Mouse (Mus musculus) kidney, embryonic 16.5 days (tissue): ENCODE measurements around the gene Gm20388. TPM values are rescaled to one million over a fixed set of nuclear protein-coding genes. Genes with fewer than 3 reads are reported as not detected.

Experiments
- ATAC-seq: fragments of 200-750 bp; cut with Nextera tagmentation; 2 replicates; pipeline ENCODE4 v1.8.0; 2017; ENCODE audit warnings: moderate TSS enrichment; ENCODE audit not compliant: low FRiP score, low TSS enrichment
- H3K27ac ChIP-seq: fragments of 300-500 bp; sonication (generic); 2 replicates; pipeline ENCODE4 v1.5.1; 2014; ENCODE audit warnings: low read length
- H3K27me3 ChIP-seq: fragments of 300-500 bp; sonication (generic); 2 replicates; pipeline ENCODE4 v1.6.1; 2014; ENCODE audit warnings: low read length, control low read depth, mixed read lengths; ENCODE audit not compliant: insufficient read depth
- H3K36me3 ChIP-seq: fragments of 300-500 bp; sonication (generic); 2 replicates; pipeline ENCODE4 v1.6.1; 2014; ENCODE audit warnings: low read length, control low read depth, mixed read lengths; ENCODE audit not compliant: insufficient read depth
- H3K4me1 ChIP-seq: fragments of 300-500 bp; sonication (generic); 2 replicates; pipeline ENCODE4 v1.6.1; 2014; ENCODE audit warnings: low read length, control low read depth, mixed read lengths; ENCODE audit not compliant: insufficient read depth
- H3K4me2 ChIP-seq: fragments of 300-500 bp; sonication (generic); replicated peaks from 2 replicates; pipeline ENCODE4 v1.6.1; 2014; ENCODE audit warnings: low read depth, low read length
- H3K4me3 ChIP-seq: fragments of 300-500 bp; sonication (generic); 2 replicates; pipeline ENCODE4 v1.5.1; 2014; ENCODE audit warnings: mild to moderate bottlenecking, low read length
- H3K9ac ChIP-seq: fragments of 300-500 bp; sonication (generic); replicated peaks from 2 replicates; pipeline ENCODE4 v1.6.1; 2014; ENCODE audit warnings: low read length
- H3K9me3 ChIP-seq: fragments of 300-500 bp; sonication (generic); 2 replicates; pipeline ENCODE4 v1.6.1; 2016; ENCODE audit warnings: low read length, control low read depth
- WGBS: fragments of 180-500 bp; shearing (Covaris S2); extraction: QIAGEN DNeasy Blood & Tissue Kit; methylation state at CpG from one replicate; pipeline ENCODE4 v1.1.7; 2014; 5-methylcytosine and 5-hydroxymethylcytosine counted together
- polyA plus RNA-seq: library from polyadenylated mRNA; unstranded; fragments of >200 nt; fragmentation: Nextera tagmentation; extraction: Ambion mirVana; gene quantifications from 2 replicates; pipeline ENCODE4 v1.2.1, GENCODE M21; 2015

The Gm20388 gene
- polyA plus RNA-seq, 1 experiment from 2014 or later, result 7.7 TPM

DNA sequence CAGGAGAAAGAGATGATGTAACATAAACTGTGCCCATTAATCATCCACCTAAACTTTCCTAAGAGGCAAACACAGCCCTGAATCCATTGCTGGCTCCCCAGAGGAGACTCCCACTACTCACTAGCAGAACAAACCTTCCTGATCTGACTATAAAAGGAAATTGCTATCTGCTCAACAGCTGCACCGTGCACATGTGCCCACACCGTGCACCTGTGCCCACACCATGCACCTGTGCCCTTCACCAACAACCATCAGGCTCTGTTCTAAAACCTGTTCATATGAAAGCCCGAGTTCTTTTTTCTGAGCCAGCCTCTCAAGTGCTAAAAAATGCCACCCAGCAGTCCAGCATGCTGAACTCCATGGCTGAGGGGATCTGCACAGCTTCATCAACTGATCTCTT is 4004.0 kb downstream of the Gm20388 start:
- H3K9ac ChIP-seq, result no peak overlapping the region
- no peak overlapping the region for H3K27ac ChIP-seq
- 97% methylated on average over 3 of the region's 3 CpGs for WGBS
- H3K9me3 ChIP-seq, result no peaks in the 10 kb centered on the region
- no peaks in the 10 kb centered on the region for H3K27me3 ChIP-seq
- no peak for ATAC-seq
- no peak overlapping the region for H3K4me3 ChIP-seq
- H3K4me2 ChIP-seq, result no peak overlapping the region
- no peaks in the 10 kb centered on the region for H3K4me1 ChIP-seq
- peaks cover 62% of the 10 kb centered on the region for H3K36me3 ChIP-seq

DNA sequence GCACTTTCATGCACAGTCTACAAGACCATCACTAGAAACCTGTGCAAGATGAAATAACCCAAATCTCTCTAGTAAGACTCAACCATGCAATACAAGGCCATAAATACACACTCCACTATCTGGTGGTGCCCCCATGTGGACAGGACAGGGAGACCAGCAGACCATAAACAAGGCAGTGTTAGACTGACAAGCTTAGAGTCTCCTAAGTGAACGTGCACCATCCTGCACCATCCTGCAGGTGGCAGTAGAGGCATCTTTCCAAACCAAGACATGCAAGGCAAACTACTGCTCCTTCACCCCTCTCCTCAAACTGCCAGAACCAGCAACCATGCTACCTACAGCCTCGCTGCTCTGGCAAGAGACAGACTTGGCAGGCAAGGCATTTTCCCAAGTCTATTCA is 4014.1 kb downstream of the Gm20388 start:
- WGBS, result 16% methylated on average over 2 of the region's 2 CpGs
- Histone ChIP-seq H3K4me2 (no peak overlapping the region), H3K4me3 (no peak overlapping the region)

DNA sequence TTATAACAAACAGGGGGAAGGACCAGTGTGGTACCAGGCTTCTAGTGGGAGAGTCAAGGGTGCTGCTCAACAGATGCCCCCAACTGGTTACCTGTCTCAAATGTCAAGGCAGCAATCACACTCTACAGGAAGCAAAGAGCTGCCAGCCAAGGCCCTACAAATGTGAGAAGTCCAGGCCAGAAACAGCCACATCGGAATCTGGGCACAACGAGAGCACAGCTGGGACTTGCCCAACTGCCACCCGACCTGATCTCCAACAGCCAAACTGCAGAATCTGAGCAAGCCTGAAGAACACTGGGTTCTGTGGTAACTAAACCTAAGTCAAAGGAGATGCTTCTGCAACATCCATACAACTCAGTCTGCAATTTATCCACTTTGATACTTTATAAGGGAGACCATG is 4015.0 kb downstream of the Gm20388 start:
- 92% methylated on average over 3 of the region's 3 CpGs for WGBS
- H3K4me1 ChIP-seq, result no peaks in the 10 kb centered on the region
- H3K27me3 ChIP-seq, result no peaks in the 10 kb centered on the region
- H3K4me2 ChIP-seq, result no peak overlapping the region
- H3K9ac ChIP-seq, result no peak overlapping the region
- no peak overlapping the region for H3K27ac ChIP-seq
- H3K4me3 ChIP-seq, result no peak overlapping the region
- H3K36me3 ChIP-seq, result peaks cover 66% of the 10 kb centered on the region
- H3K9me3 ChIP-seq, result no peaks in the 10 kb centered on the region
- no peak for ATAC-seq

More for the DNA sequence above, 4014.1 kb downstream of the Gm20388 start:
- ATAC-seq, result peak; percentile 49; the same call in 1 of the 2 replicates
- Histone ChIP-seq H3K4me1 (no peaks in the 10 kb centered on the region), H3K36me3 (peaks cover 65% of the 10 kb centered on the region), H3K9me3 (no peaks in the 10 kb centered on the region), H3K9ac (no peak overlapping the region), H3K27ac (no peak overlapping the region), H3K27me3 (no peaks in the 10 kb centered on the region)

DNA sequence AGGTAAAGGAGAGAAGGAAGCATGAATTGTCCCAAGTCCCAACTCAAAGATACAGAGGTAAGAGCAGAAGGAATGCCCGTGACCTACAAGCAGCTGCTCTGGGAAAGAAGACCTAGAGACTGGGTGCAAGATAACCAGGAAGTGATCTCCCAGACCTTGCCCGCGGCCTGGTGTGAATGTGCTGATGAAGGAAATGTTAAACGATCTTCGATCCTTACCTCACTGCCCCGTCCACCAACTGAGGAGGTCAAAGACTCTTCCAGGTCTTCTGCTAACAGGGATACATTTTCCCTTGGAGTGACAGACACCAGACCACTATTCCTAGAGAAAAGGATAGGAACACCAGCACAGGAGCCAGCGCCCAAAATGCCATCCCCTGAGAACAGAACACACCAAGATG is 4018.4 kb downstream of the Gm20388 start:
- 89% methylated on average over 7 of the region's 7 CpGs for WGBS
- no peaks in the 10 kb centered on the region for H3K4me1 ChIP-seq
- H3K9ac ChIP-seq, result no peak overlapping the region
- no peak overlapping the region for H3K4me2 ChIP-seq
- H3K9me3 ChIP-seq, result no peaks in the 10 kb centered on the region
- no peak overlapping the region for H3K27ac ChIP-seq
- H3K36me3 ChIP-seq, result peaks cover 56% of the 10 kb centered on the region
- no peak overlapping the region for H3K4me3 ChIP-seq
- no peak for ATAC-seq
- H3K27me3 ChIP-seq, result no peaks in the 10 kb centered on the region

DNA sequence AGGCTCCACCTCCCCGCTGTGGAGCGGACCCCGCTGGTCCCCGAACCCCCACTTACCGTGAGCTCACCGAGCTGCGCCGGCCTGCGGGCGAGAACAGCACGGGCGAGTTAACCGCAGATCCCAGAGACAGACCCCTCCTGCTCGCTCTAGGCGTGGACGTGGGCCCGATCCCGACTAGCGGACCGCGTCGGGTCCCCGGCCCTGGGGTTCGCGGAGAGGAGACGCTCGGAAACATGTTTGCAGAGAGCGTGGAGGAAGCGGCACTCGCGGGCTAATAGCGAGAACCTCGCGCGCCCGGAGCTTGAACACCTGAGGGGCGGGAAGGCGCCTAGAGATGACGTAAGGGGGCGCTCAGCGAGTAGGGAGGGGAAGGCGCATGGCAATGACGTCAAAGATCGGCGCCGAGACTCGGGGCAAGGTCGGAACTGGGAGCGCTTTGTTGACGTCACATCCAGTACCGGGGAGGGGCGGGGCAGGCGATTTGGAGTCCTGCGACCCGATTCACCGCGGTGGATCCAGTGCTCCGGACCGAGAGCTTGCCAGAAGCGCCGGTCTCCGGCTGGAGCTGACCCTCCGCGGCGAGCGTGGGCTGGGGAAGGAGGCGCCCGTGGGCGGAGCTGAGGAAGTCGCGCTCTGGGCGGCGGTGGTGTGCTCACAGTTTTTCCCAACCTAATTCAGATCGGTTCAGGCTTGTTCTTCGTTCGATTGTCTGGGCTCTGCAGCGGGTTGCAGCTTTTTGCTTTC is 4038.5 kb downstream of the Gm20388 start, which contains the start of gene Nup133:
Nup133 (minus strand) TSS at position 324 of the 744 bp plus-strand sequence.
- peak; percentile 85 for ATAC-seq

DNA sequence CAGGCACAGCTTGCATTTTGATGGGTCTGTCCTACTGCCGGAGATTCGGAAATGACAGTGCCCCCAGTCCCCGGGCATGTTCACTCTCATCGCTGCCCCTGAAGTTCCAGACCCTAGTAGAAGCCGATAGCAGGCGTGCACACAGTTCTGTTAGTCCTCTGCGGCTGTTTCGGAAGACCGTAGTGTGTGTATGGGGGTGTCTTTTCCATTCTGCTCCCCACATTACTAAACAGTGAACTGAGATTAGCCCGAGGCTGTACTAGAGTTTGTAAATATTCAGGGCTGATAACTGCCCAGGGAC is 4039.0 kb downstream of the Gm20388 start:
- Histone ChIP-seq H3K27ac (peak overlapping the region; percentile 79), H3K9me3 (no peaks in the 10 kb centered on the region), H3K9ac (peak overlapping the region; percentile 78), H3K27me3 (no peaks in the 10 kb centered on the region), H3K4me3 (peak overlapping the region; percentile 88), H3K4me1 (peaks cover 11% of the 10 kb centered on the region), H3K36me3 (peaks cover 25% of the 10 kb centered on the region), H3K4me2 (peak overlapping the region; percentile 99)
- 4% methylated on average over 10 of the region's 10 CpGs for WGBS
- peak; percentile 44 for ATAC-seq

More for the DNA sequence above, 4038.5 kb downstream of the Gm20388 start, which contains the start of gene Nup133:
- under 1% methylated on average over 75 of the region's 77 CpGs for WGBS
- Histone ChIP-seq H3K4me3 (peak within 1 kb of the TSS; percentile 88), H3K4me2 (peak within 1 kb of the TSS; percentile 99), H3K27ac (peak within 1 kb of the TSS; percentile 79), H3K27me3 (no peaks in the 10 kb centered on the region), H3K9me3 (no peaks in the 10 kb centered on the region), H3K9ac (peak within 1 kb of the TSS; percentile 79), H3K36me3 (peaks cover 23% of the 10 kb centered on the region), H3K4me1 (peaks cover 11% of the 10 kb centered on the region)

DNA sequence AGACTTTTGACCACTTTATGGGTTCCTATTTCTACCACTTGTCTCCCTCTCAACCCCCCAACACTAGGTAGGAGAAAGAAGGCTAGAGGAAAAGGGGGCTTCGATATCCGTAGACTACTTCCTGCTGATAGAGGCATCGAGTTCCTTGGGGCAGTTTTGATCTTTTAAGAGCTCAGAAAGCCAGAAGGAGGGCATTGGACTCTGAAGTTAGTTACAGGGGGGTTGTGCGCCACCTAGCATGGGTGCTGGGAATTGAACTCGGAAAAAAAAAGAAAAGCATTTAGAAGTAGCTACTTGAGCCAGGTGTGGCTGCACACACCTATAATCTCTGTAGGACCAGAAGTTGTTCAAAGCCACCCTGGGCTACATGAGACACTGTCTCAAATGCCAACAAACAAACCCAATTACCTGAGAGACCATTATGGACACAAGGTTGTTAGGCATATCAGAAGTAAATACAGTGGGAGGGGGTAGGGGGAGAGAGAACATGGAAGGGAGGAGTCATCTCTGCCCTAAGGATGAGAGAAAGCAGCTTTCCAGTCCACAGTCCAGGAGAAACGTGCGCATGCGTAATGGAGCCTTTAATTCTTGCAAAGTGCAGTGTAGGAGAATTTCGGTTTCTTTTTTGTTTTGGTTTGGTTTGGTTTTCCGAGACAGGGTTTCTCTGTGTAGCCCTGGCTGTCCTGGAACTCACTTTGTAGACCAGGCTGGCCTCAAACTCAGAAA is 4039.6 kb downstream of the Gm20388 start:
- 32% methylated on average over 10 of the region's 10 CpGs for WGBS
- Histone ChIP-seq H3K9ac (peak overlapping the region; percentile 78), H3K4me2 (peak overlapping the region; percentile 99), H3K9me3 (no peaks in the 10 kb centered on the region), H3K36me3 (peaks cover 24% of the 10 kb centered on the region), H3K4me3 (peak overlapping the region; percentile 88), H3K27ac (peak overlapping the region; percentile 79; the same call in 1 of the 2 replicates), H3K4me1 (peaks cover 11% of the 10 kb centered on the region), H3K27me3 (no peaks in the 10 kb centered on the region)
- ATAC-seq, result no peak

DNA sequence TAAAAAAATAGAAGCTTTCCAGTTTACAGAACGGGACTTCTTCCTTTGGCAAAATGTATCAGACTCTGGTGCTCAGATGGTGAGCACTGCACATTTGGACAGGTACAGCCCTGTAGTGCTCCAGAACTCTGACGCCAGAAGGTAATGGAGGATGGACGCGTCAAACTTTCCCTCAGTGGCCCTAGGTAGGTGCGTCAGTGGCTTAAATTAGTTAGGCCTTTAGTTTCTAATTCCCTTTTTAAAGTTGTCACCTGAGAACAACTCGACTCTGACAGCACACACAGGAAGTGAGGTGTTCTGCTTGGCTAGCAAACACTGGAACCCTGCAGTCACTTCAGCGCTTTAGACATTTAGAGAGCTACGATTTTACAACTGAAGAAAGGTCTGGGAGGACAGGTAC is 4043.0 kb downstream of the Gm20388 start:
- WGBS, result 82% methylated on average over 8 of the region's 8 CpGs
- Histone ChIP-seq H3K36me3 (peaks cover 31% of the 10 kb centered on the region), H3K27me3 (no peaks in the 10 kb centered on the region), H3K27ac (no peak overlapping the region), H3K4me2 (no peak overlapping the region), H3K4me1 (peaks cover 5% of the 10 kb centered on the region; the same call in 1 of the 2 replicates), H3K9ac (no peak overlapping the region), H3K9me3 (no peaks in the 10 kb centered on the region), H3K4me3 (no peak overlapping the region)
- ATAC-seq, result no peak

DNA sequence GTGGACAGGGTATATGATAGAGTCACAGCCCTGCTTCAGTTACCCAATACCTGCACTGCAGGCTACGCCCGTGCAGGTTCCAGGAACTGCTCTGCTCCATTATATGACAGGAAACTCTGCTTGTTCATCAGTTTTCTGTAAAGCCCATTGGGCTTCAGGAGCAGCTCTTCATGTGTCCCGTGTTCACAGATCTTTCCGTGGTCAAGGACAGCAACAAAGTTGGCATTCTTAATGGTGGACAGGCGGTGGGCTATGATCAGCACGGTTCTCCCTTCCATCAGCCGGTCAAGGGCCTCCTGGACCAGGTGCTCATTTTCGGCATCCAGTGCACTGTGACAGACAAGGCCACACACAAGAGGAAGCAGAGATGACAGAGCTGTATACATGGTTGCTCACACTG is 4043.6 kb downstream of the Gm20388 start:
- Histone ChIP-seq H3K4me3 (no peak overlapping the region), H3K27me3 (no peaks in the 10 kb centered on the region), H3K9me3 (no peaks in the 10 kb centered on the region), H3K27ac (no peak overlapping the region), H3K4me2 (no peak overlapping the region), H3K4me1 (peaks cover 5% of the 10 kb centered on the region; the same call in 1 of the 2 replicates), H3K9ac (no peak overlapping the region), H3K36me3 (peaks cover 31% of the 10 kb centered on the region)
- ATAC-seq, result no peak
- 90% methylated on average over 8 of the region's 8 CpGs for whole genome bisulfite sequencing

DNA sequence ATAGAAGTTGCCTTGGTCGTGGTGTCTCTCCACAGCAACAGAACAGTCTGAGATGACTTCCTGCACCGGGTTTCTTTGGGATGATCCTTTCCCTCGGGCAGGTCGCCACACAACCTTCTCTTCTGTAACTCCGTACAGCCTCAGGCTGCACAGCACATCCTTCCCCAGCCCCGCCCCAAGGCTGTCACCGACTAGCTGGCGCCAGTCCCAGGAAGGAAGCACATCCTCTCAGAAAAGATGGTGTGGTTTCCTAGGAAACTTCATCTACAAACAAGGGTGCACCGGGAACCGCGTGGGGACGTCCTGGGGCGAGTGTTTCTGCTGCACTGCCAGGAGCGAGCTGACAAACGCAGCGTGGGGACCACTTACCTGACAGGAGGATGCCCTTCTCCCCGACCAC is 4047.5 kb downstream of the Gm20388 start:
- no peak for ATAC-seq
- H3K4me2 ChIP-seq, result no peak overlapping the region
- WGBS, result 86% methylated on average over 17 of the region's 17 CpGs

More for the DNA sequence above, 4047.5 kb downstream of the Gm20388 start:
- H3K9me3 ChIP-seq, result no peaks in the 10 kb centered on the region
- no peaks in the 10 kb centered on the region for H3K27me3 ChIP-seq
- no peak overlapping the region for H3K27ac ChIP-seq
- no peak overlapping the region for H3K9ac ChIP-seq
- peaks cover 35% of the 10 kb centered on the region for H3K36me3 ChIP-seq
- H3K4me3 ChIP-seq, result no peak overlapping the region
- no peaks in the 10 kb centered on the region for H3K4me1 ChIP-seq
